In the genomic region with DNA sequence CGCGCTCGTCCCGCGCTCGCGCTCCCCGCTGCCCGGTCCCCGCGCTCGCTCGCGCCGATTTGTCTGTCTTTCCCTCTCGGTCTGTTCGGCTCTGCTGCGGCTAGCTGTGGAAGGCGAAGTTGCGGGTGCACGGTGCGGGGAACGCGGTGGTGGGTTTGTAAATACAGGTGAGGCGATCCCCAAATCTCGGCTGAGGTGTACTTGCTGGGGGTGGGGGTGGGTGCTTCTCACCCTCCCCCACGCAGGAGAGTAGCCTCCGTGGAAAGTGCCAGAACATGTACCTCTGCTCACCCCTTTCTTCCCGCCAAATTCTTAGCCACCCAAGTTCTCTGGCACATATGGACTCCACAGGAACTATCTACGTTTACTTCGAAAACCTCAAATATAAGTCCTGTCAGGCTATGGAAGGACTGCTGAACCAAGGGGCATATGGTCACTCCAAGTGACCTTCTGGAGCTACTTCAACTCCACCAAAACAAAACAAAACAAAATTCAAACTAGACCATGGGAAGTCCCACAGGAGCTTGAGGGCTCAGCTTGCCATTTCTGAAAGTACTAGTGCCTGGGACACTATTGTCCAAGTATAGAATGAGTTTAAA, we compare ENCODE assay signal across 8 mouse cellular contexts. TPM values are rescaled to one million over a fixed set of nuclear protein-coding genes. Genes with fewer than 3 reads are reported as not detected.
DNase-seq lines count a peak whose midpoint lies in the region; ATAC-seq and TF ChIP-seq lines count a peak whose summit lies in the region.

Gene 5730522E02Rik, minus strand, starts transcription at position 182 of the 599 bp plus-strand sequence.

- no peaks in the 10 kb centered on the region for H3K27me3 ChIP-seq in lung, postnatal 0 days (replicated peaks; ENCODE audit: insufficient read depth, low read length)
- H3K27me3 ChIP-seq in hindbrain, embryonic 10.5 days (ENCODE audit: insufficient read depth, poor library complexity, severe bottlenecking) = no peaks in the 10 kb centered on the region
- peaks cover 12% of the 10 kb centered on the region for H3K27me3 ChIP-seq in liver, embryonic 15.5 days

- no peaks in the 10 kb centered on the region for H3K4me1 ChIP-seq in lung, postnatal 0 days (ENCODE audit: insufficient read depth, low read depth, low read length)
- peaks cover 14% of the 10 kb centered on the region for H3K4me1 ChIP-seq in hindbrain, embryonic 10.5 days (replicated peaks)
- H3K4me1 ChIP-seq in liver, embryonic 15.5 days (replicated peaks) = 0 out of 2 replicates have a peak, but pooled peaks cover 3% of the 10 kb centered on the region

- TF ChIP-seq EP300 in lung, postnatal 0 days (IDR thresholded peaks at IDR 0.05) = no peak

- peak within 1 kb of the TSS; percentile 80 for H3K4me3 ChIP-seq in lung, postnatal 0 days (ENCODE audit: low read depth, low read length)
- H3K4me3 ChIP-seq in hindbrain, embryonic 10.5 days = peak within 1 kb of the TSS; percentile 71
- peak within 1 kb of the TSS; percentile 57 for H3K4me3 ChIP-seq in liver, embryonic 15.5 days (replicated peaks)

- TF ChIP-seq CTCF in lung, postnatal 0 days (IDR thresholded peaks at IDR 0.05) = no peak

- H3K9ac ChIP-seq in lung, postnatal 0 days (replicated peaks; ENCODE audit: low read depth) = peak within 1 kb of the TSS; percentile 59
- H3K9ac ChIP-seq in liver, embryonic 15.5 days = peak within 1 kb of the TSS; percentile 53

- 4% methylated on average over 18 of the region's 31 CpGs for WGBS in lung, postnatal 0 days
- WGBS in hindbrain, embryonic 10.5 days = 4% methylated on average over 31 of the region's 31 CpGs
- 1% methylated on average over 31 of the region's 31 CpGs for WGBS in liver, embryonic 15.5 days (ENCODE audit: insufficient replicate concordance)

- DNase-seq in cerebellum, adult 11-12 months = peak; percentile 5
- no peak for DNase-seq in cerebellum, postnatal 25 days
- DNase-seq in lung, postnatal 0 days (ENCODE audit: low spot score) = peak; percentile 11
- no peak for DNase-seq in lung, postnatal 14 days
- peak; percentile 70 for DNase-seq in hindbrain, embryonic 10.5 days (ENCODE audit: low spot score)
- peak; percentile 40 for DNase-seq in yolk sac, embryonic 10.5 days (ENCODE audit: low spot score)
- DNase-seq in gastrocnemius, postnatal 25 days = no peak

- no peak; the same call in 1 of the 2 replicates for ATAC-seq in lung, postnatal 0 days
- ATAC-seq in liver, embryonic 15.5 days (ENCODE audit: insufficient read depth) = 0 out of 2 replicates have a peak, but pooled peaks have one; percentile 3

- no peaks in the 10 kb centered on the region for H3K36me3 ChIP-seq in lung, postnatal 0 days (ENCODE audit: insufficient read depth, low read length)
- no peaks in the 10 kb centered on the region for H3K36me3 ChIP-seq in hindbrain, embryonic 10.5 days
- no peaks in the 10 kb centered on the region for H3K36me3 ChIP-seq in liver, embryonic 15.5 days (replicated peaks)

- peak within 1 kb of the TSS; percentile 81 for H3K4me2 ChIP-seq in lung, postnatal 0 days (replicated peaks; ENCODE audit: low read depth, low read length)
- peak within 1 kb of the TSS; percentile 70 for H3K4me2 ChIP-seq in liver, embryonic 15.5 days

- H3K27ac ChIP-seq in lung, postnatal 0 days (ENCODE audit: low read length) = peak within 1 kb of the TSS; percentile 68
- H3K27ac ChIP-seq in hindbrain, embryonic 10.5 days = peak within 1 kb of the TSS; percentile 99
- H3K27ac ChIP-seq in liver, embryonic 15.5 days (replicated peaks) = peak within 1 kb of the TSS; percentile 82

- no peaks in the 10 kb centered on the region for H3K9me3 ChIP-seq in lung, postnatal 0 days (ENCODE audit: low read length)
- no peaks in the 10 kb centered on the region for H3K9me3 ChIP-seq in hindbrain, embryonic 10.5 days
- H3K9me3 ChIP-seq in liver, embryonic 15.5 days (replicated peaks) = no peaks in the 10 kb centered on the region

RNA-seq across cellular contexts. Expression of gene 5730522E02Rik, which starts in this region (rescaled TPM):
- 0.42 and 0.65 TPM in 2 replicates for polyA plus RNA-seq in lung, postnatal 0 days (2015; fragmentation: Nextera tagmentation; extraction: Ambion mirVana)
- polyA plus RNA-seq in hindbrain, embryonic 10.5 days (2016; fragmentation: Nextera tagmentation; extraction: Ambion mirVana) = 4.5 and 7.3 TPM in 2 replicates
- 0.26 and 0.52 TPM in 2 replicates for polyA plus RNA-seq in liver, embryonic 15.5 days (2015; fragmentation: Nextera tagmentation; extraction: Ambion mirVana)
- total RNA-seq in gastrocnemius, postnatal 25 days (2021) = not detected

Comparison
In these comparisons a context has a peak if more than half of its experiments do, and no peak if none do; other contexts are left out.
1. DNase-seq: peak in cerebellum, adult 11-12 months (single experiment), hindbrain, embryonic 10.5 days (single experiment) and yolk sac, embryonic 10.5 days (single experiment); none in cerebellum, postnatal 25 days (0 of 2), lung, postnatal 14 days (single experiment) and gastrocnemius, postnatal 25 days (single experiment).
2. Peak in DNase-seq, H3K4me3 ChIP-seq, H3K27ac ChIP-seq, H3K9ac ChIP-seq and H3K4me2 ChIP-seq in lung, postnatal 0 days; RNA of the gene not detected or under 1 TPM.
3. Peak in ATAC-seq, H3K4me3 ChIP-seq, H3K27ac ChIP-seq, H3K9ac ChIP-seq and H3K4me2 ChIP-seq in liver, embryonic 15.5 days; RNA of the gene not detected or under 1 TPM.
4. Peak in every context shown above with its lines, with median percentiles within 50 percentile points of each other: H3K27ac ChIP-seq and H3K4me3 ChIP-seq.